Mouse (Mus musculus): Measurements from ENCODE around the gene Lrba.

Gene Lrba

GRCm38 (mm10) chr3:86268074-86268702, 43.7 kb downstream of the Lrba start:
- no peak for DNase-seq

- DNase-seq, result no peak
These were observed 51.2 kb downstream of the Lrba start for GRCm38 (mm10) chr3:86275651-86276050.

DNA sequence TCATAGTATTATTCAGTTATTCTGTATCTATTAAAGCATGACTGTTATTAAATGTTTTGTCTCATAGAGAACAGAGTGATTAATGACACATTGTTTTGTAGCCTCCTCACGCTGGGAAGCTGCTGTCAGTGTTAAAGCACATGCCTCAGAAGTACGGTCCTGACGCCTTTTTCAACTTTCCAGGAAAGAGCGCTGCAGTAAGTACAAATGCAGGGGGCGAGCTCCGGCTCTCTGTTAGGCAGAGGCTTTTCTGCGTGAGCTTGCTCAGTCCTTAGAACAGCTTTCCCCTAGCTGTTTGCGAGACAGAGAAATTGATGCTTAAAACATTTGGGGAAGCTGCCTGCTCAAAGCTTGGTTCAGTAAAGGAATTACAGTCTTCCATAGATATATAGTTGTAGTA, 66.8 kb downstream of the Lrba start:
- DNase-seq, result no peak

GRCm38 (mm10) chr3:86294866-86295265, 70.4 kb downstream of the Lrba start:
- no peak for DNase-seq

- DNase-seq, result no peak
These were observed 71.7 kb downstream of the Lrba start for GRCm38 (mm10) chr3:86296214-86296613.

GRCm38 (mm10) chr3:86308833-86309232, 84.4 kb downstream of the Lrba start:
- DNase-seq, result no peak

GRCm38 (mm10) chr3:86310216-86310615, 85.7 kb downstream of the Lrba start:
- peak; percentile 23 for DNase-seq

- no peak for DNase-seq
These were observed 86.9 kb downstream of the Lrba start for GRCm38 (mm10) chr3:86311406-86311805.

- DNase-seq, result no peak
These were observed 93.2 kb downstream of the Lrba start for GRCm38 (mm10) chr3:86317636-86318035.

- no peak for DNase-seq
These were observed 104.1 kb downstream of the Lrba start for GRCm38 (mm10) chr3:86328531-86328930.

- no peak for DNase-seq
These were observed 118.8 kb downstream of the Lrba start for GRCm38 (mm10) chr3:86343261-86343660.

DNA sequence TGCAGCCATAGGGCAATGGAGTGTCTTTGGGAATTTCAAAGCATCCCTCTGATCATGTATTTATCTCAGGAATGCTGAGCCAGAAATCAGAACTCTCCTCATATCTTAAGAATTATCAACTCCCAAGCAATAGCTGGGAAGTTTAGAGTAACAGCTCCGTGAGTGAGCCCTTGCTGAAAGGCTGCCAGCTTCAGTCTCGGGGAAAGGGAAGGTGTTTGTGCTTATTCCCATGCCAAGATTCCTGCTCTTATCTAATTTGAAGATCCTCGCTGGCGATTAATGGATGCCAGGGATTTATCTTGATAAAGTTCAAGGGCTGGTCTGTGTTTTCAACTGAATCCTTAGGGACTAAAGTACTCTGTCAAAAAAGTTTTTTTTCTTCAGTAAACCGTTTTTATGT, 138.0 kb downstream of the Lrba start:
- DNase-seq, result no peak

- DNase-seq, result no peak
These were observed 147.0 kb downstream of the Lrba start for GRCm38 (mm10) chr3:86371466-86371865.

DNA sequence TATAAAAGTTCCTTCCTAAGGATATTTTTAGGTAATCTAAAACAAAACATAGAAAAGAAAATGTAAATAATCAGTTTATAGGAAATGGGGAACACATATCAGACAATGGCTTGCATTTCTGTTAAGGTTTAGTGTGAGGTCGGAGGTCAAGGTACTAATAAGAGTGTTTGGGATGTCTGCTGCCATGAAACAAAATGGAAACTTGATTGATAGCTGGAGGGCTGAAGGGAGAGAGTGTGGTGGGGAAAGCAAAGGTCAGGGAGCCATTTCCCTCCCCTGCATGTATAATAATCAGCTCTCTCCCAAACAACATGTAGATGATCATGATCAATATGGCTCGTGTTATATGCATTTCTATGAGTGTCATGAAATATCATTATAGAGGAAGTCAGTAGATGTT, 150.8 kb downstream of the Lrba start:
- no peak for DNase-seq

GRCm38 (mm10) chr3:86382557-86382956, 158.1 kb downstream of the Lrba start:
- DNase-seq, result no peak

- DNase-seq, result no peak
These were observed 160.6 kb downstream of the Lrba start for GRCm38 (mm10) chr3:86385047-86385446.

GRCm38 (mm10) chr3:86386246-86386645, 161.8 kb downstream of the Lrba start:
- no peak for DNase-seq

DNA sequence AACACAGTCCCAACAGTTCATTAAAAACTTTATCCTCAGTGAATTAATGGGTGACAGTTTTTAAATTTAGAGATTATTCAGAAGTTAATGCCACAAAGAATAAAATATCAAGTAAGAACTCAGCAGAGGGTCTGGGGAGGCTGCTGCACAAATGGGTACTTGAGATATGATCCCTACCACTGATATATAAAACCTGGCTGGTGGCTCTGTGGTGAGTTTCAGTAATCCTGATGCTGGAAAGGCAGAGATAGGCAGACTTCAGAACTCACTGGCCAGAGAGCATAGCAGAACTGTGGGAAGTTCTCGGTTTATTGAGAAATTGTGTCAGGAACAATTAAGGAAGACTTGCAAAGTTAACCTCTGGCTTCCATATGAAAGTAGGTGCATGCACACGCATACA, 199.3 kb downstream of the Lrba start:
- no peak for DNase-seq

DNA sequence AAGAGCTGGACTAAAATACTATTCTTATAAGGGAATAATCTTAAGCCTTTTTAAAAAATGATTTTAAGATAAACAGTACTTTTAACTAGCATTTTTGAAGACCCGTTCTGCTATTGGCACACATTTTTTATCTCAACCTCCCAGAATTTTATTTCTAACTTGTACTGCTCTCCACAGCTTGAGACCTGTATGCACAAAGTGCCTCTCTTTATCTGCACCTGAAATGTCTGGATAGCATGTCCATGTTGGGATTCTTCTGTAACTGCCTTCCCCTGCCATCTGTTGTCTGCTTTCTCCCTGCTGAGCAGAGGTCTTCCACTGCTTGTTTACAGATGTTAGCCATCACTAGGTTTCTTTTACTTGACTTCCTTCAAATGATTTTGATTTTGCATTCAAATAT, 202.3 kb downstream of the Lrba start:
- no peak for DNase-seq

GRCm38 (mm10) chr3:86443497-86443896, 219.0 kb downstream of the Lrba start:
- DNase-seq, result no peak

DNA sequence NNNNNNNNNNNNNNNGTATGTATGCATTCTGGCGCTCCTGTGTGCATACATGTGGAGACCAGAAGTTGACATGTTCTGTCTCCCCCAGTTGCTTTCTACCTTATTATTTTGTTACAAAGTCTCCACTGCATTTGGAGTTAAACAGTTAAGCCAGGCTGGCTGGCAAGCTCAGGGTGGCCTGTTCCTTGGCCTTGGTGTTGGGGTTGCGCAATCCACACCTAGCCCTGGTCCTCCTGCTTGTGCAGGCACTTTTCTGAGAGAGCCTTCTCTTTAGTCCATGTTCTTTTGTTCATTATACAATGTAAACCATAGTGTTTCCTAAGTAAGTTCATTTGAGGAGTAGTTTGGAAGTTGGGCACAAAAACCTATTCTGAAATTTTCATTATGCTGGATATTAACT, 226.7 kb downstream of the Lrba start:
- DNase-seq, result no peak

GRCm38 (mm10) chr3:86461582-86461981, 237.1 kb downstream of the Lrba start:
- DNase-seq, result no peak

- DNase-seq, result no peak
These were observed 265.5 kb downstream of the Lrba start for GRCm38 (mm10) chr3:86489992-86490391.

DNA sequence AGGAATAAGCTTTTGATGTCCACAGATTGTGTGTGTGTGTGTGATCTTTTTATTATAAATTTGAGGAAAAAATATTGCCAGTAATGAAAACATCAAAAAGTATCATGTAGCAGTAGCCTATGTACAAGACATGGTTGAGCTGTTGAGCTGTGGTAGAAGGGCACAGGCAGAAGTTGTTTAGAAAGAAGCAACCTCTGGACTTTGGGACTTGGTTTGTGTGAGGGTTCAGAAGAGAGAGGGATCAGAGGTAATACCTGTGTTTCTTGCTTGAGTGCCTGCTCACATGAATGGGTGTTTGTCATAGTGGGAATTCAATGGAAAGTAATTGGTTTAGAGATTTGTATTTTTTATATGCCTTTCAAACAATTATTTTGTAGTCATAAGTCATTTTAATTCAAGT, 276.1 kb downstream of the Lrba start:
- DNase-seq, result peak; percentile 7

DNA sequence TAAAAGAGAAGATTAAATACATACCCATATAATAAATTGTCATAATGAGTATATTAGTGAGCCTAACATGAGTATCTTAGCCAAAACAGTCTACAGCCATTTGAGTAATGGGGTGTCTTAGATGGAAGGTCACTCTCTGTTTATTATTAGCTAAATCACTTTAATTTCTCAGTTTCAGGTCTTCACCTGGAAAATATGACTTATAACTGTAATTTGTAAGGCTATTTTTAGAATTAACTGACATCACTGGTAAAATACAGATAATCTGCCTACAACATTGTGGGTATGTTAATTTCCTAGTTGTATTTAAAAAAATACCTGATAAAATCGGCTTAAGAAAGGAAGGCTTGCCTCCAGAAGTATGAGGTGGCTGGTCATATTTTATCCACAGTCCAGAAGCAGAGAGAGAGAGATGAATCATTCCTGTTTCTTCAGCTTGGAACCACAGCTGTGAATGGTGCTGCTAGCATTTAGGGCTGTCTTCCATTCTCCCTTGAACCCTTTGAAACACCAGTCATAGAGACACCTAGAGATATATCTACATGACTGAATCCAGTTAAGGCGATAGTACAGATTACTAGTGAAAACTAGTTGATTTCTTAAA, 294.1 kb downstream of the Lrba start:
- no peak for DNase-seq

All from kidney, adult 11 months (tissue).